Mouse (Mus musculus): ENCODE measurements around the gene Cyp4f18.
"Not testable (repeated sequence)": the region's sequence is repeated elsewhere in the genome, so short reads cannot be mapped to it uniquely, and the experiment has no call there.

- TF ChIP-seq CTCF (conservative IDR thresholded peaks at IDR 0.05; ENCODE audit: low read length); NANOG (IDR thresholded peaks at IDR 0.05; ENCODE audit: borderline replicate concordance, low read length): not testable (repeated sequence)
These were observed 23.5 kb upstream of the Cyp4f18 start for GRCm38 (mm10) chr8:72032926-72033325.

Measured in E14TG2a.4 (cell line).